Mouse (Mus musculus): ENCODE results near the gene Rassf4. TPM values are rescaled to one million over a fixed set of nuclear protein-coding genes. Genes with fewer than 3 reads are reported as not detected.

The Rassf4 gene
- total and polyA plus RNA-seq, 3 experiments: 5.8 to 6.4 (median 5.8) TPM

DNA sequence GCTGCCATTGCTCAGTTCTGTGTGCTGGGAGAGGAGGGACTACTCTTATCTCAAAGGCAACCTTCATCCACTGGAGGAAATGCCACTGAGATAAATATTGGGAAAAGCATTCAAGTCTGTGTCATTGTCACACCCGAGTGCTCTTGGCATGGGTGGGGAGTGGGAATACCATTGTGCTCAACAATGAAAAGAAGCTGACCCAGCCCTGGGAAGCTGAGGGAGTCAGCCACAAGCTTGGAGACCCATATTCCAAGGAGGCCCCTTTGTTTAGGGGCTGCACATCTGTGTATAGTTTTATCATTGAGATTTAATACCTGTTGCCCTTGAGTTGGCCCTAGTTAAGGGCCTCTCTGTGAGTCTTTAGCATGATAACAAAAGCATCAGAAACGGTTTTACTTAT lies 34.1 kb downstream of the Rassf4 start:
- no peak overlapping the region for H3K4me3 ChIP-seq
- no peaks in the 10 kb centered on the region for H3K79me2 ChIP-seq (replicated peaks; ENCODE audit: control insufficient read depth, insufficient read depth, low read length)
- H3K9ac ChIP-seq (ENCODE audit: low read depth, low read length): no peak overlapping the region
- no peaks in the 10 kb centered on the region for H3K27me3 ChIP-seq (ENCODE audit: control insufficient read depth, insufficient read depth, low read length)
- peaks cover 17% of the 10 kb centered on the region for H3K36me3 ChIP-seq (ENCODE audit: control insufficient read depth, insufficient read depth, low read length)
- WGBS: 28% methylated on average over 2 of the region's 2 CpGs
- H3K4me1 ChIP-seq (ENCODE audit: control insufficient read depth, insufficient read depth, low read length): peaks cover 45% of the 10 kb centered on the region
- H3K27ac ChIP-seq: peak overlapping the region; percentile 90
- TF ChIP-seq POLR2A (IDR thresholded peaks at IDR 0.05; ENCODE audit: insufficient read depth, low read depth, low read length): peak; percentile 52; the same call in 1 of the 2 replicates
- peak; percentile 61; the same call in 1 of the 2 replicates for TF ChIP-seq EP300 (IDR thresholded peaks at IDR 0.05; ENCODE audit: insufficient read depth, low read depth, low read length)
- TF ChIP-seq CTCF (IDR thresholded peaks at IDR 0.05): no peak
- DNase-seq: no peak
- intact Hi-C loops (cut with DNase I): loop anchor here (5.0 kb wide), 1 partner anchor 1407 kb away; no protein-coding TSS in a partner anchor

DNA sequence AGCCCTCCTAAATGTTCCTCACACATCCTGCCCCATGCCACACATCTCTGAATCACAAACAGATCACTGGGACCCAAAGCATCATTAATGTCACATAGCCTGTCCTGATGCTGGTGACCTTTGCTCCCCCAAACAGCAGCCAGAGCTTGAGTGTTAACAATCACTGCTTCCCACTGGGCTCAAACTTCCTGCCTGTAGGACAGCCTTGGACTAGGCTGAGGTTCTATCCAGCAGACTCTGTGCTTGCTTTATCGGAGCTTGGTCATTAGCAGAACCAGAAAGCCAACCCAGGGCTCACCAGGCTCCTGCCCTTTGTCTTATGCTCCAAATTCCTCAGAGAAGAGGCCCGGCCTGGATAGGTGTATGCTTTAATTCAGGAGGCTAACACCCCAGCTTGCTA lies 34.9 kb downstream of the Rassf4 start:
- intact Hi-C loops (cut with DNase I): no loop called here
- Histone ChIP-seq H3K79me2 (replicated peaks; ENCODE audit: control insufficient read depth, insufficient read depth, low read length) (no peaks in the 10 kb centered on the region), H3K4me1 (ENCODE audit: control insufficient read depth, insufficient read depth, low read length) (peaks cover 42% of the 10 kb centered on the region), H3K9ac (ENCODE audit: low read depth, low read length) (no peak overlapping the region), H3K36me3 (ENCODE audit: control insufficient read depth, insufficient read depth, low read length) (peaks cover 15% of the 10 kb centered on the region), H3K27me3 (ENCODE audit: control insufficient read depth, insufficient read depth, low read length) (no peaks in the 10 kb centered on the region), H3K27ac (peak overlapping the region; percentile 90), H3K4me3 (no peak overlapping the region)
- TF ChIP-seq EP300 (IDR thresholded peaks at IDR 0.05; ENCODE audit: insufficient read depth, low read depth, low read length) (no peak), POLR2A (IDR thresholded peaks at IDR 0.05; ENCODE audit: insufficient read depth, low read depth, low read length) (no peak), CTCF (IDR thresholded peaks at IDR 0.05) (no peak)
- WGBS: 68% methylated on average over 2 of the region's 2 CpGs
- DNase-seq: no peak

DNA sequence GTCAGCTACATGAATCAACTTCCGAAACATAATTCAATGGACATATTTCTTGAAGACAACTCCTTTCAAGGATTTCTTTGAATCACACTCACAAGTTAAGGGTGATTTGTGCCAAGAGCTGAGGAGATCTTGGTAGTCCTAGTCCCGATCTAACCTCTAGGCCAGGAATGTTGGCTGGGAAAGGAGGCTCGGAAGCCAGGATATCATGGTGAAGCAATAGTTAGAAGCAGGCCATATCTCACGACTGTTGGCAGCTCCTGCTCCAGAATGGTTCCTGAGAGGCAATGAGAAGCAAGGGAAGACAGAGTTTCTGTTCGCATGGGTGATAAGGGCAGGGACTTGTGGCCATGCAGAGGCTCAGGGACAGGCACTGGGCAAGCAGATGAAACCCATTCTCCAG lies 36.3 kb downstream of the Rassf4 start:
- Histone ChIP-seq H3K27me3 (ENCODE audit: control insufficient read depth, insufficient read depth, low read length) (no peaks in the 10 kb centered on the region), H3K36me3 (ENCODE audit: control insufficient read depth, insufficient read depth, low read length) (peaks cover 12% of the 10 kb centered on the region), H3K4me3 (no peak overlapping the region), H3K27ac (peak overlapping the region; percentile 90), H3K4me1 (ENCODE audit: control insufficient read depth, insufficient read depth, low read length) (peaks cover 34% of the 10 kb centered on the region), H3K79me2 (replicated peaks; ENCODE audit: control insufficient read depth, insufficient read depth, low read length) (no peaks in the 10 kb centered on the region), H3K9ac (ENCODE audit: low read depth, low read length) (no peak overlapping the region)
- TF ChIP-seq CTCF (IDR thresholded peaks at IDR 0.05): no peak
- TF ChIP-seq POLR2A (IDR thresholded peaks at IDR 0.05; ENCODE audit: insufficient read depth, low read depth, low read length): no peak
- peak; percentile 65; the same call in 1 of the 2 replicates for TF ChIP-seq EP300 (IDR thresholded peaks at IDR 0.05; ENCODE audit: insufficient read depth, low read depth, low read length)
- intact Hi-C loops (cut with DNase I): no loop called here
- DNase-seq: peak in 1 of 2 experiments; percentile 72
- WGBS: 33% methylated on average over 5 of the region's 5 CpGs

DNA sequence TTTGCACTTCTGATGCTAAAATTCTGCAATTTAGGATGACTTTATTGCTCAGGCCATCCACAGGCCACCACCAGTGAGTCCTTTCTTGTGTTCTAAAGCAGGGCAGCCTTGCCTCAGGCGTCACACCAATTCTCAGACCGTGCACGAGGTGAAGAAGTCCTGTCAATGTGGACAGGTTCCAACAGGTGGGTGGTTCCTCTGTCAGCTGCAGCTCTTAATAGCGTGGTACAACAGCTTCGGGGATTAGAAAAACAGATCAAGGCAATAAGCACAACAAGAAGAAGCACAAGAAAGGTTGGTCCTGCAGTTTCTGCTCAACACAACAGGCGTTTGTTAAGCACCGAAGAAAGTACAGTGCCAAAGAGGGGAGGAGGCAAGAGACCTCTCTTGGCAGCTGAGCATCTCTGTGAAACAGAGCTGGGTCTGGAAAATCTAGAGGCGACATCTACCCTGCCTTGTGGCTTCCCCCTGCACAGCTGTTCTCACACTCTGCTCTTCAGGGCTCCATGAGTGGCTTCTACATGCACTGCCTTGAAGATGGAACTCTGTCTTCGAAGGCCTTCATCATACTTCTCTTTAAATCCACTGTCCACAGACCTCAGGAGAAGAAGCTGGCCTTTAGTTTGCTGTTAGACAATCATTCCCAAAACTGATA lies 37.0 kb downstream of the Rassf4 start:
- Histone ChIP-seq H3K9ac (ENCODE audit: low read depth, low read length) (no peak overlapping the region), H3K36me3 (ENCODE audit: control insufficient read depth, insufficient read depth, low read length) (peaks cover 12% of the 10 kb centered on the region), H3K27me3 (ENCODE audit: control insufficient read depth, insufficient read depth, low read length) (no peaks in the 10 kb centered on the region), H3K27ac (peak overlapping the region; percentile 90), H3K4me3 (no peak overlapping the region), H3K79me2 (replicated peaks; ENCODE audit: control insufficient read depth, insufficient read depth, low read length) (no peaks in the 10 kb centered on the region), H3K4me1 (ENCODE audit: control insufficient read depth, insufficient read depth, low read length) (peaks cover 34% of the 10 kb centered on the region)
- WGBS: 42% methylated on average over 9 of the region's 9 CpGs
- peak in 1 of 2 experiments; percentile 23 for DNase-seq
- intact Hi-C loops (cut with DNase I): no loop called here
- no peak for TF ChIP-seq CTCF (IDR thresholded peaks at IDR 0.05)
- TF ChIP-seq POLR2A (IDR thresholded peaks at IDR 0.05; ENCODE audit: insufficient read depth, low read depth, low read length): no peak
- no peak for TF ChIP-seq EP300 (IDR thresholded peaks at IDR 0.05; ENCODE audit: insufficient read depth, low read depth, low read length)

DNA sequence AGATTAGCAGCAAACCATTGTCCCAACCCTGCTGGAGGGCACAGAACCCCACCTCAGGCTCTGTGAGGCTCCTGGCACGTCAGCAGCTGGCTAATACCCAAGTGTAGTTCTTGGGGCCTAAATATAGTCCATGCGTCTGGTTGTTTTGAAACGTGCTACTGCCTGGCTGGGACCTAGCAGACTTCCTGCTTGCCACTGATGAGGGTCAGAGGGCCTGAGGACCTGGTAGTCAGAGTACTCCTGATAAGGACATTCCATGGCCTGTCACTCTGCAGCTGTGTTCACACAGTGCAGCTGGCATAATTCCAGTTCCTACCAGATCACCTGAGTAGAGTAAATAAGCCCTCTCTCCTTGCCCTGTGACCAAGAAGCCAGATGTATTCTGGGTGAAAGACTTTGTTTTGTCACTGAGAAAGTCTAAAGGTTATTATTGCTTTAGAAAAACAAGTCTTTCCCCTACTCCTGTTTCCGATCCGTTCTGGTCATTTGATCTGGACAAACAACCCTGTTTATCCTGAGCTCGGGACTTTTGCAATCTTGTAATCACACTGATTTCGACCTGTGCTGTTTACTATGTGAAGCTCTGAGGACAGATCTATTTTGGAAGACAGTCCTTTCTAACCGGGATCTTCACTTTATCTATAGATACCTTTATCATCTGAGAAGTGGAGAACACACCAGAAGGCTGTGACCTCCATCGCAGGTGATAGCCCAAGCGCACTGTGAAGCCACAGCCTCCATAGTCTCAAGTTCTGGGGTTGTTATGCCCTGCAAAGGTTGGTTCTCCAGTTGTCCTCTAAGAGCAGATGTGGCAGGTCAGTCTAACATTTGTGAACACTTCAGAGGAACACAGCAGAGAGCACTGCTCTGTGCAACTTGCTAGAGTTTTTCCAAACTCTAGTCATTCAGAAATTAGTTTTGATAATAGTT lies 38.2 kb downstream of the Rassf4 start:
- peak; percentile 87 to 91 for DNase-seq
- Histone ChIP-seq H3K36me3 (ENCODE audit: control insufficient read depth, insufficient read depth, low read length) (peaks cover 12% of the 10 kb centered on the region), H3K27me3 (ENCODE audit: control insufficient read depth, insufficient read depth, low read length) (no peaks in the 10 kb centered on the region), H3K27ac (peak overlapping the region; percentile 90), H3K4me1 (ENCODE audit: control insufficient read depth, insufficient read depth, low read length) (peaks cover 34% of the 10 kb centered on the region), H3K9ac (ENCODE audit: low read depth, low read length) (peak overlapping the region; percentile 50; the same call in 1 of the 2 replicates), H3K4me3 (no peak overlapping the region), H3K79me2 (replicated peaks; ENCODE audit: control insufficient read depth, insufficient read depth, low read length) (no peaks in the 10 kb centered on the region)
- 15% methylated on average over 10 of the region's 10 CpGs for WGBS
- TF ChIP-seq CTCF (IDR thresholded peaks at IDR 0.05): no peak
- peak; percentile 100 for TF ChIP-seq EP300 (IDR thresholded peaks at IDR 0.05; ENCODE audit: insufficient read depth, low read depth, low read length)
- peak; percentile 56; the same call in 1 of the 2 replicates for TF ChIP-seq POLR2A (IDR thresholded peaks at IDR 0.05; ENCODE audit: insufficient read depth, low read depth, low read length)
- intact Hi-C loops (cut with DNase I): loop anchor here (1.0 kb wide), 2 partner anchors 9 to 15 kb away; partner anchors contain the start of gene Depp1

Measured in heart, adult 2 months (tissue).